Mouse (Mus musculus): ENCODE data around the gene Rcor2.

Rcor2 gene

DNA sequence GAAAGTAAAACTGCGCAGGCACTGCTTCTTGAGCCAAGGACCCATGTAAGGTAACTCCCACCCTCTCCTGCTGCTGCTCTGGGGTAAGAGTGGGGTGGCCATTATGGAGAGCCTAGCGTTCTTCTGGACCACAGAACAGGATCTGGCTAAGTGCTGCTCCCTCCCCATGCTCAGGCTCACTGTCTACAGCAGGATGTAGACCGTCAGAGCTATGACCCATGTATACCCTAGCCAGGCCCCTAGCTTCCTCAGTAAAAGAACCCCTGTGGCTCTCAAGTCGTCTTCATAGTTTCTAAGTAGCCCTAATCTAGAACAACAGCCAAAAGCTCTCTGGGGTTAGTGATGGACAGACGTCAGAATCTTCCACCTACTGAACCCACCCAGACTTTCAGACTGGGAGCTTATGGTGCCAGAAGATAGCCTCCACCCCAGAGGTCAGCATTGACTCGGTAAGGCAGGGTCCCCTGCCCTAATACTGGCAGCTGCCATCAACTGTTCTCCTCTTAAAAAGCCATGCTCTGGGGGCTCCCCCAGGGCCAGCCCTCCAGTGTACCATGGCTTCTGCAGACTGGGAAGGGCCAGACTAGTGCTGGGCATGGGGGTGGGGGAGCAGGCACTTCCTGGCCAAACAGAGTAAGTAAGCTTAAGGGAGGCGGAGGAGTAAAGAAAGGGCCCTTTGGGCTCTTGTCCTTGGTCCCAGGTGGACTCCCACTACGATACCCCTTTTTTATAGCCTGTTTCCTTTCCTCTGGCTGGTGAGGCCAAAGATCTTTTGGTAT lies 27.2 kb downstream of the Rcor2 start:
- no peak for DNase-seq (ENCODE audit: low spot score)

DNA sequence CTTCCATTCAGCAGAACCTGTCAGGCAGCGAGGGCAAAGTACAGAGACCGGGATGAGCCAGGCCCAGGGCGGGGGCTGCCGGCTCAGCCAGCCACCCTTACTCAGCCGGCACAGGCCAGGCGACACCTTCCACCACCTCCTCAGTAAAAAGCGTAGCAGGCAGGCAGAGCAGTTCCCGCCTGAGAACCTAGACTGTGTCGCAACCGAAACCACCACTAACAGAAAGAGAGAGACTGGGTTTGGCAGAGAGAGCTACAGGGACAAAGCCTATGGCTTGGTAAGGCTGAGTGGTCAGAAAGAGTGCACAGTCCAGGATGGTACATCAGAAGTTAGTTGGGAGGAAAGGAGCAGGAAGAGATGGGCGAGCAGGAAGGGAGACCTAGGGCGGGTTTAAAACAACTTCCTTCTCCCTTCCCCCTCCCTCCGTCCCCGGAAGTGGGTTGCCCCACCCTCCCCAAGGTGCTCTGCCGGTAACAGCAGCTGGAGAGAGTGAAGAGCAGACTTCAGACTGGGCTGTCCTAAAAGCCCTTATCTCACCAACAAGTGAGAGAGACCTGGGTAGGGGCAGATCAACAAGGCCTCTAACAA lies 28.0 kb downstream of the Rcor2 start:
- no peak for DNase-seq (ENCODE audit: low spot score)

DNA sequence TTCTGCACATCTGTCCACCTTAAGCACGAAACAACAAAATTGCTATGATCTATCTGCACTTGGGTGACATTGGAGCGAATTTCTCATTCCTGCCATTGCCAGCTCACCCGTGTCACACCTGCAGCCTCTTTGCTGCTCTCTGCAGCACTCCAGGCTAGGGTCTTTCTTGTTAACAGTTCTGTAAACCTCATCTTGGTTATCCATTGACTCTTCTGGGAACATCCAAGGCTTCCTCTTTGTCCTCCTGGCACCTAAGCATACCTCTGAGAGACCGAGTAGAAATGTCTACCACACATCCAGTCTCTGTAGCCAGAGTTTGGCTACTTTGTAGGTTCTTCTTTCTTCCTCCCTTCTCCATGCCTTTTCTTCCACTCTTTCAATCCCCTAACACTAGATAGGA lies 28.8 kb downstream of the Rcor2 start:
- DNase-seq (ENCODE audit: low spot score) = no peak

DNA sequence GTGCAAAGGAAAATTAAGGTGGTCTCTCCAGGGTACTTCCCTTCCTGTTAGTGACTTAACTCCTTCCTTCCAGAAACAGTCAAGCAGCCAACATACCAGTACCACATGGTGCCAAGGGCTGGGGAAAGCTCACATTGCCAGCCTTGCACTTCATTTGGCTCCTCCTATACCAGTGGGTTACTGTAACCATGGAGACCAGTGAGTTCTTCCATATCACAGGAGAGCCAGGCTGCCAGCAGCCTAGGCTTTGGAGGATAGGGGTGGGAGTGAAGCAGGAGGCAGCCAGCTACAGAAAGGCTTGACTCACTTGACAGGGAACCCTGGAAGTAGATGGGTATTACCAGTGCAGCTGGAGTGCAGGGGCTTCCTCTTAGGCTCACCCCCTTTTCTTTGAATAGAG lies 31.9 kb downstream of the Rcor2 start:
- no peak for DNase-seq (ENCODE audit: low spot score)

DNA sequence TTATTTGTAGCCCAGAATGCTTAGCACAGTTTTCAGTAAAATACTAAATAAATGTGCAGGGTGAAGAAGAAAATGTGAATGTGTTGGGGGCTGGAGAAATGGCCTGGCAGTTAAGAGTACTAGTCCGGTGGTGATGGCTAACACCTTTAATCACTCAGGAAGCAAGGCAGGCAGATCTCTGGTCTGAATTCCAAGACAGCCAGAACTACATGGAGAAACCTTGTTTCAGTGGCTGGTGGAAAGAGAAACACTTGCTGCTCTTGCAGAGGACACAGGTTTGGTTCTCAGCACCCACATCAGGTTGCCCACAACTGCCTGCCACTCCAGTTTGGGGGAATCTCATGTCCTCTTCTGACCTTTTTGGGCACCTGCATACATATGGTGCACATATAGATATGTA lies 33.0 kb downstream of the Rcor2 start:
- DNase-seq (ENCODE audit: low spot score) = no peak

DNA sequence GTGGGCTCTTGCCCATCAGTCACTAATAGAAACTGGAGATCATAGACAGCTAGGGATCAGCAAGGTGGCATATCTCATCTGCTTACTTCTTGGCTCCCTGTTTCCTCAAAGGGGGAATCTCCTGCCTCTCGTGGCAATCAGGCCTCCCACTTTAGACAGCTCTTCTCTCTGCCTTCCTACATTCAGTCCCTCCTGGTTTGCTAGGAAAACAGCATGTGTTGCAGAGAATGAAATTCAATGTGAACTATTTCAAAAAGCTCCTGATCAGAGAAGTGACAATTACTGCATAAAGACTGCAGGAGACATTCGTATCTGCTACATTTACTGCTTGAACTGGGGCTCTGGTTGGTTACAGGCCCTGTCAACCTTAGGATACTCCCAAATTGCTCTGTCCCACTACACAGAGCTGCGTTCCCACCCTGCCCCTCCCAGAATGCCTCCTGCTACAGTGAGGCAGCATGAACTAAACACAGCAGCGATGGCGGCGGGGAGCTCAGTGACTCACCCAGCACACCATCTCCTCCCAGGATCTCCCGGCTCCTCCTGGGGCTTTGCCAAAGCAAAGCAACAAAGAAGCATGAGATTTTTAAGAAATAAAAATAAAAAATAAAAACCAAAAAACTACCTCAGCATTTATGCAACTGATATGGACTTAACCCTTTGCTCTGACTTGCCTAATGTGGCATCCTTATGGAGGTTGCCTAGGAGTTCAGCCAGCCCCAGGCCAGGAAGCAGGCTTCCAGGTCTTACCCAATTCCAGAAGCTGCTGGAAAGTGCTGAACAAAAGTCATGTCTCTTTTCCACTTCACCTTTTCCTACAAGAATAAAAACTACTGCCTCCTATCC lies 34.7 kb downstream of the Rcor2 start:
- no peak for DNase-seq (ENCODE audit: low spot score)

DNA sequence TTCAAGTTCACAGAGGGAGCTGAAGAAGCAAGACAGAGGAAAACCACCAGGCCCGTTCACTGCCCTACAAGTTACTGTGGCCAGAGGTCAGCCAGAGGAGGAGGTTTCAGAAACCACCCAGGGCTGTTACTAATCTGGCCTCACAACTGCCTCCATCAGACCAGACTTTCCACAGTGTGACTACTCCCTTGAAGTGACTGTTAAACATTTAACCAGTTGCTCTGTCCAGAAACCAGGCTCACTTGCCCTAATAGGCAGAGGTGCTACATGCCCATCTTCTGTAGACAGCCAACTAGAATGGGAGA lies 35.3 kb downstream of the Rcor2 start:
- DNase-seq (ENCODE audit: low spot score) = no peak

DNA sequence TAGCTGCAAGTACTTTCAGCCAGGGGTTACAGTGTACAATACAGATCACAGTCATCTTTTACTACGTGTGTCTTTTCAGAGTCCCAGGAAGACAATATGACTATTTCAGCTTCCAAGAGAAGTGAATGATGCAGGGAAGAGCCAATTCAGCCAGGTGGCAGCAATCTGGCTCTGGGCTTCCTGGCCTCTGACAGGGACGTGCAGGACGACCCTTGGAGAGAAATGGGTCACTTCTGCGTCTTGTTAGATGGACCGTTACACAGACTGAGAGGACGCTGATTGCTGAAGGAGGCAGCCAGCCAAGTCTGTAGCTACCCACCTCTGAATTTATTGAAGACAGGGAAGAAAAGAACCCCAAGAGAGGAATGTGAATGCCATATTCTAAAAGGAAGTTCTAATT lies 36.7 kb downstream of the Rcor2 start:
- no peak for DNase-seq (ENCODE audit: low spot score)

DNA sequence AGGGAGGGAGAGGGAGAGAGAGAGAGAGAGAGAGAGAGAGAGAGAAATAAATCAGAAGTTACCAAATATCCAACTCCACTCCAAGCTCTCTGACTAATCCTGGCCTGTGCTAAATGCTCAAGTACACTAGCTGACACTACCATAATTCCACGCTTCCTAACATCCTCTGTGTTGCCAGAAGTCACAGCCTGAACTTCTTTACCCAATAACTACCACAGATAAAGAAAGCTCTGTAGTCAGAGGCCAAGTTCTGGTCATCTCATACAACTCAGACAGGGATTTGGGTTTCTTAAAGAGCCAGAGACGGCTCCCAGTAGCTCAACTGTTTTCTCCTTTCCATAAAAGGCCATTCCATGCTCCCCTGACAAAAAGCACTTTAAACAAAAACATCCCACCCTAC lies 37.7 kb downstream of the Rcor2 start:
- no peak for DNase-seq (ENCODE audit: low spot score)

DNA sequence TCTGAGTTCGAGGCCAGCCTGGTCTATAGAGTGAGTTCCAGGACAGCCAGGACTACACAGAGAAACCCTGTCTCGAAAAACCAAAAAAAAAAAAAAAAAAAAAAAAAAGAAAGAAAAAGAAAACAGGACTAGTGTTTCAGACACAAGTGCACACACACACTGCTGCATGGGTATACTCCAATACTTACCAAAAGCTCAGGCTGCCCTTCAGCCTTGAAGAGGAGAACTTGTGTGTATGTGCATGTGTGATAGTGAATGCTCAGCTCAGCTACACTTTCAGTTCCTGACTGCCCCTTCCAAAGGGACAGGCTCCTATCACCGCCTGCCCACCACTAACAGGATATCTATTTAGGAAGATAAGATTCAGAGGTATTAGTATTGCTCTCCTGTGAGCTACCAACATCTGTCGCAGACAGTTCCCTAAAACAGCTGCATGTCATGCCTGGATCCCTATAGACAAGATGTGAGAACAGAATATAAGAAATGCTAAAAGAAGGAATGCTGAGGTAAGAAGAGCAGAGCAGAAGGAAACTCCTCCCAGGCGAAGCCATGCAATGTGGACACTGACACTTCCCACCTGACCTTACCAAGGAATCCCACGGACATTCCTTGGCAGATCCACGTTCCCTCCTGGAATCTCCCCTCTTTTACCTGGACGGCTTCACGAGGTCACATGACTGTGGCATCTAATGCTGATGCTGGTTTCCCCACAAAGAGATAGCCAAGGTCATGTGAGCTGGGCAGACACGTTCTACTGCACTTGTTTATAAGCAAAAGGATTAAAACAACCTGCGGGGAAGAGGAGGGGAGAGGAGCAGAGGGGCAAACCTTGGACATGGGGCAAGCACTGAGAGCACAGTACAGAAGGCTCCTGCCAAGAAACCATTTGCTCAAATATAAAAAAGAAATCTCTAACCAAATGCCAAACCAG lies 38.5 kb downstream of the Rcor2 start:
- no peak for DNase-seq (ENCODE audit: low spot score)

DNA sequence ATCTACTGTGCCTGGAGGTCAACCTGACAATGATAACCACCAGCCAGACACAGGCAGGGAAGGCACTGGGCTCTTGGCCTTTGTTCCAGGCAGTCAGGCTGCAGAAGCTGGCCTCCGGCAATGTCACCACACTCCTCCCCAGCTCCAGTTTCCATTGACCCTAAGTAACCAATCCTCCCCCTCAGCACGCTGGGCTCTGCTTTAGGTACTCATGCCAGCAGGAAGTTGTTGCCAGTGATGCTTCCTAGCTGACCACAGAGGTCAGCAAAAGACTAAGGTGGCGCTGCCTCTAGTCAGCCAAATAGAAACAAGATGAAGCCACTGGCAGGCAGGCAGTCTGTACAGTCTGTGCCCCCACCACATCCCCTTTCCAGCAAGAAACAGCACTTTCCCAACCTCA lies 39.8 kb downstream of the Rcor2 start:
- DNase-seq (ENCODE audit: low spot score) = no peak

DNA sequence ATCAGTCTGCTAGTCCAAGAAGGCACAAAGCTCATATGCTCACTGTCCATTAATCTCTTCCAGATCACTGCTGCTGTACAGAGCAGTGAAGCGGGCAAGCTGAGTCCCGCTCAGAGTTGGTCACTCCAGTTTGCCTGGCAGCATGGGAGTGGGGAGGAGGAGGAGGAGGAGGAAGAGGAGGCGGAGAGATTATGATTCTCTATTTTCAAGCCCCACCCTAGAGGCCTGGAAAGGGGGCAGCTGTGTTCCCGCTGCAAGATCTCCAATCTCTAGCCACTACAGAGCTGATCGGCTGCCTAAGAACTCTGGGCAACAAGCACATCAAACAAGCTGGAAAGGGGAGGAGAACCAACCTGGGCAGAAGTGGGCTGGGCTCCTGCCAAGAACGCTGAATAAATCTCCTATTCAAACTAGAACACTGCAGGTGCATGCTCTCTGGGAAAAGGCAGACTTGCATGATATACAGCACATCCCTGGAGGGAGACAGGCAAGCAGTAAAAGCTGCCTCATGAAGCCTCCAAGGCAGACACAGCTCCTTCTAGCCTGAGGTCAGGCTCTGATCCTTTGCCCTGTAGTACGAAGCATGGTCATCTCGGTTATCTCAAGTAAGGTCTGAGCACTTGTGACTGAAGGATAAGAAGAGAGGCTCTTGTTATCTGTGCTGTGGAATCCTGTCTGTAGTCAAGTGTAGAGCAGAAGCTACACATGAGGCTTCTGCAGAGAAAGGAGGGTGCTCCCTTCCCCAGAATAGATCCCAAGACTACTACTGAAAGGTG lies 41.1 kb downstream of the Rcor2 start:
- peak; percentile 72 for DNase-seq (ENCODE audit: low spot score)

DNA sequence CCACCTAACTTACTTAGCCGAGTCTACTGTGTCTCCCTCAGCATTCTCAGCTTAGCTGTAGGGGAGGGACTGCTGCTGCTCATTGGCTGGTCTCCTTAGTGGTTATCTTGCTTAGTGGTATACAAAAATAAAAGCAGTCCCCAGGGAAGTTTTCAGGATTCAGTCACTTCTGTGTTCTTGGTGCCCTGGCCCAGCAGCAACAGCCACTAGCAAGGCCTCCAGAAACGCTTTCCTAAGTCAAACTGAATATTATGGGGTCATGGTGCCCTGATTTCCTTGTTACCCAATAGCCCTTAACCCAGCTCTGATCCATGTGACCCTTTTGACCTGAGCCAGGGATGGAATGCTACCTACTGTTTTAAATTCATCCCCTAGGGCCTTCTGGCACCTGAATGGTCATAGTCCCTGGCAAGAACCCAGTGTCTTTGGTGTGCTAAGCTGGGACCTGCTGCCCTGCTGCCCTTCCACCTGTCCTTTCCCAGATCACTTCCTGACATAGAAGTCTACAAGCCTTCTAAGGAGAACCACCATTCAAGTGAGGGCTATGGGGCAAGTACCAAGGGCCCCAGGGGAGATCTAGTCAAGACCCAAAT lies 42.7 kb downstream of the Rcor2 start:
- no peak for DNase-seq (ENCODE audit: low spot score)

DNA sequence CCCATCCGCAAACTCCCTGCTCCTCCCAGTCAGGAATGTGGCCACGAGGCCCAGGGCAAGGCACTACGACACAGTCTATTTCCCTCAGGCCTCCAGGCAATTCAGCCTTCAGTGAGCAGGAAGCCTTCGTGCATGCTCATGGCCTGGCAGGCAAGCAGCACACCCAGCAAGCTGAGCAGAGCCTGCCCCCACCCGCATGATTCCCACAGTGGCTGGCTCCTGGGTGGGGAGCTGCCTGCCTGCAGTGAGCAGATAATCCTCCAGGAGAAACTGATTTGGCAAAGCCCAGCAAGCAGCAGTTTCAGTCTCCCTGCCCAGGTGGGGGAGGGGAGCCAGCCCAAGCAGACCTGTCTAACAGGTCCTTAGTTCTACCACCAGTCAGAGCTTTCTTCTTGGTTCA lies 43.6 kb downstream of the Rcor2 start:
- DNase-seq (ENCODE audit: low spot score) = peak; percentile 27

DNA sequence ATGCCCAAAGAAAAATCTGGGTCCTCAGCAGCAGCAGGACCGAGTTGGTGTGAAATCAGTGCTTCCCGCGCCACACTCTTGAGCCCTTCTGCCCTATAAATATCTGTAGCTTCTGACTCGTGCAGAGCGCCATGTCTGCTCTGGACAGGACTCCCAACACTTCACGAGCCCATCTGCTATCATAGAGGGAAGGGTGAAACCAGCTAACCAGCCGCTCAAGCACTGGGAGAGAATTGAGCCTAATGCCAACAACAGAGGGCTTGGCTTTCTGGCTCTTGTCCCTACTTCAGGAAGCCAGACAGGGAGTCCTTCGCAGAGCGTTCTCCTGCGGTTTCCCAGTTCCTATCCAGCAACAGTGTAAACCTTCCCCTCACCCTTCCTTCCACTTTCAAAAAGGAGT lies 44.2 kb downstream of the Rcor2 start:
- no peak for DNase-seq (ENCODE audit: low spot score)

DNA sequence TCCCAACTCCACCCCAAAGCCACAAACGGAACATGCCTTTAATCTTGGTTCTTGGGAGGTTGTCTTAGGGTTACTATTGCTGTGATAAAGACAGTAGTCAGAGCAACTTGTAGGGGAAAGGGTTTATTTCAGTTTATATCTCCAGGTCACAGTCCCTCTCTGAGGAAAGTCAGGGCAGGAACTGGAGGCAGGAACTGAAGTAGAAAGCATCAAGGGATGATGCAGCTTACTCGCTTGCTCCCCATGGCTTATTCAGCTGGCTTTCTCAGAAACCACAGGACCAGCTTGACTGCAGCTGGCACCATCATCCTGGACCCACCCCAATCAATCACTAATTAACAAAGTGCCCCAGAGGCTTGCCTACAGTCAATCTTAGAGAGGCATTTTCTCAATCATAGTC lies 46.5 kb downstream of the Rcor2 start:
- DNase-seq (ENCODE audit: low spot score) = no peak

DNA sequence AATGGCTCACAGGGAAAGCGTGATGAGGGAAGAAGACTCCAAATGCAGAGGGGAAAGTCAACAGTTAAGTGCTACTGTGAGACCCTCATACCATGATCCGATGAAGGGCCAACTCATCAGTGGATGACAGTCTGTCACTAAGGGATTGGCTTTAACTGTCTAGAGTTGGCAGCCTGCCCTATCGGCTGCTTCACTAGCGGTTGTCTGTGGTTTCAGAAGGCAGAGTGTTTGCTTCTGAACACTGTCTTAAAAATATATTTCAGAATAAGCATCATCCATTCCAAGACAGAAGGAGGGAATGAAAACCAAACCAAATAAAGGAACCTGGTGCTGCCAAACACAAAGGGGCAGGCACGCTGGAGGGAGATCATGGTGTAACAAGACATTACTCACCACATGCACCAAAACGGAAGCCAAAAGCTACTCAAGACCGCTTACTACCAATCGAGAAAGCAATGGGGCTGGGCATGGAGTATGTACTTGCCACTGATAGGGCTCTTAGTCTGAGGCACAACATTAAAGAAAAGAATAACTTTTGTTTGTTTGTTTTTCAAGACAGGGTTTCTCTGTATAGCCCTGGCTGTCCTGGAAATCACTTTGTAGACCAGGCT lies 48.0 kb downstream of the Rcor2 start:
- DNase-seq (ENCODE audit: low spot score) = no peak

DNA sequence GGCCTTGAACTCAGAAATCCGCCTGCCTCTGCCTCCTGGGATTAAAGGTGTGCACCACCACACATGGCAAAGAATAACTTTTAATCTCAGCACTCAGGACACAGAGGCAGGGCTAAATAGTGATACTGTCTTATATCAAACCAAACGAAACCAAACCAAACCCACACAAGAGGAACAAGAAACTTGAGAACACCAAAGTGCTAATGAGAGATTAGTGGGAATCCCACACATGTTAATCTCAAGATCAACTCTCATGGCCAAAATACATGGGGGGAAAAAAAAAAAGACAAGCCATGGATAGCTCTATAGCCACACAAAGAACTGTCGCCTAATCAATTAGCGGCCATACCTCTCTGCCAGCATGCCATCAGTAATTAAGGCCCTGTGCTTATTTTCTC lies 48.5 kb downstream of the Rcor2 start:
- no peak for DNase-seq (ENCODE audit: low spot score)

DNA sequence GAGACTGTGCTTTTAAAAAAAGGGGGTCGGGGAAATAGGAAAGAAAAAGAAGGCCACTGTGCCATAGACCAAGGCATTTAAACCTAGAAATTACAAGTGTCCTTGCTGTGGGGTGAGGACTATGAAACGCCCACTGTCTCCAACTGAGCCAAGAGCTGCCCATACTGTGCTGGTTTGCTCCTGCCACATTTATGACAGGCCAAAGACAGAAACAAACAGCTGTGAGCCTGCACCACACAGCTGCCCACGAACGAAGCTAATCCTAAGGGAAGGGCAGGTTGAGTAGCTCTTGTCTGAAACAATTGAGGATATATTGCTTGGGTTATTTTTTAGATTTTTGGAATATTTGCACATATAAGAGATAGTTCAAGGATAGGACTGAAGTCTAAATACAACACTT lies 49.7 kb downstream of the Rcor2 start:
- no peak for DNase-seq (ENCODE audit: low spot score)

DNA sequence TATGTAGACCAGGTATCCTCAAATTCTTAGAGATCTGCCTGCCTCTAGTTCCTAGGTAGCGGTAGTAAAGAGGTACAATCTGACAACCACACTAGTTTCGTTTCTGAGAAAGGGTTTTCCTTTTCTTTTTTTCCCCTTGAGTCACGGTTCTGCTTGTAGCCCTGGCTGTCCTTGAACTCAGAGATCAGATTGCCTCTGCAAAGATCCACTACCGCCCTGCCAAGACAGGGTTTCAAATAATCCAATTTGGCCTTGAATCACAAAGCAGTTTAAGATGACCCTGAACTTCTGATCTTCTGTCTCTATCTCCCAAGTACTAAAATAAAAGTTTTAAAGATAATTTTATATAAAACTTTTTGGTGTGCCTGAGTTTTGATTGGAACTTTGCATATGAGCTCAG lies 50.6 kb downstream of the Rcor2 start:
- DNase-seq (ENCODE audit: low spot score) = no peak

DNA sequence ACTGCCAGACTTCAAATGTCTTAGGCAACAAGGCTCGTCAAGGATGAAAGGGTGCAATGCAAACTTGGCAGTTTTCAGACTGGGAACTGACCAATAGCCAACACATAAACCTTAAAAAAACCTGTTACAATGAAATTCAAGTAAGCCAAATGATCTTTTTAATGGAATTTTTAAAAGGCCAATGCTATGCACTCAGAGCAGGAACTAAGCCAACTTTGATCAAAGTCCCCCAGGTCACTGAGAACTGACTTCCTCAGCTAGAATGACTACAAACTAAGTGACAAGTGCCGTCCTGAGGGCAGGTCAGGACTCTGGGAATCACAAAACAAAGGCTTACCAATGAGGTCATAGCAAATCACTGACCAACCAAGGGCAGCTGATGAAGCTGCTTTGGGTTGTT lies 53.1 kb downstream of the Rcor2 start:
- DNase-seq (ENCODE audit: low spot score) = no peak

All from retina, embryonic 14.5 days (tissue).